In genomic region chr11:3566018-3566417, GRCm38 (mm10) we compare ENCODE assay signal across 13 mouse cellular contexts. TPM values are rescaled to one million over a fixed set of nuclear protein-coding genes. Genes with fewer than 3 reads are reported as not detected.
A peak's percentile ranks its signal among the peaks of the same experiment; 100 is the strongest.
DNase-seq lines count a peak whose midpoint lies in the region; ATAC-seq and TF ChIP-seq lines count a peak whose summit lies in the region.
"Had no signal": no experiment of that assay in that cellular context is flagged by ENCODE, and none has a peak within 500 bp of the region (broad histone marks: within the 10 kb centered on the region; RNA-seq: fewer than 3 reads in every experiment).

No protein-coding gene starts in this region.

- H3K9ac ChIP-seq in lung, embryonic 15.5 days, result no peak overlapping the region

- no peak overlapping the region for H3K27ac ChIP-seq in testis, adult 2 months (ENCODE audit: control insufficient read depth, insufficient read depth, low read depth, low read length)
- peak overlapping the region; percentile 52 for H3K27ac ChIP-seq in lung, embryonic 15.5 days

- peak; percentile 74 for ATAC-seq in lung, embryonic 15.5 days (ENCODE audit: borderline replicate concordance, extremely low read depth, low FRiP score, low TSS enrichment)
- ATAC-seq in activated CD4-positive, CD25-positive, alpha-beta regulatory T cell, adult 4 months, result no peak
- ATAC-seq in monocyte, adult 5-6 weeks (replicated peaks; ENCODE audit: insufficient number of reproducible peaks, low FRiP score, low TSS enrichment, poor library complexity, severe bottlenecking), result no peak
- ATAC-seq: forebrain, embryonic 14.5 days had no signal

- DNase-seq in adrenal gland, postnatal 10 days, result peak; percentile 36
- no peak for DNase-seq in adrenal gland, adult 8-10 months
- no peak for DNase-seq in testis, postnatal 14 days (ENCODE audit: low spot score)
- no peak for DNase-seq in thymus, postnatal 14 days
- DNase-seq: adrenal gland, postnatal 25 days; cerebellum, adult 18-20 months; layer of hippocampus, postnatal 36 days; retina, postnatal 1 day had no signal

- TF ChIP-seq POLR2A in testis, adult 2 months (IDR thresholded peaks at IDR 0.05; ENCODE audit: control insufficient read depth, low read depth, low read length), result no peak

- H3K9me3 ChIP-seq in lung, embryonic 15.5 days, result no peaks in the 10 kb centered on the region

- H3K4me2 ChIP-seq in lung, embryonic 15.5 days, result no peak overlapping the region

- 40% methylated on average over 4 of the region's 4 CpGs for WGBS in lung, embryonic 15.5 days

- no peaks in the 10 kb centered on the region for H3K36me3 ChIP-seq in testis, adult 2 months (ENCODE audit: control insufficient read depth, insufficient read depth, low read length)
- no peaks in the 10 kb centered on the region for H3K36me3 ChIP-seq in lung, embryonic 15.5 days

- H3K4me3 ChIP-seq in testis, adult 2 months (ENCODE audit: control insufficient read depth, low read depth, low read length), result peak overlapping the region; percentile 15; the same call in 1 of the 2 replicates
- no peak overlapping the region for H3K4me3 ChIP-seq in lung, embryonic 15.5 days

- TF ChIP-seq CTCF in testis, adult 2 months (IDR thresholded peaks at IDR 0.05; ENCODE audit: control insufficient read depth, insufficient read depth, insufficient replicate concordance, low read depth, low read length), result no peak

- H3K27me3 ChIP-seq in testis, adult 2 months (ENCODE audit: control insufficient read depth, insufficient read depth, low read length), result no peaks in the 10 kb centered on the region
- no peaks in the 10 kb centered on the region for H3K27me3 ChIP-seq in lung, embryonic 15.5 days

- peaks cover 3% of the 10 kb centered on the region for H3K4me1 ChIP-seq in testis, adult 2 months (ENCODE audit: control insufficient read depth, insufficient read depth, low read length)
- peaks cover 15% of the 10 kb centered on the region for H3K4me1 ChIP-seq in lung, embryonic 15.5 days

RNA-seq across cellular contexts. Expression of gene Smtn, which starts 25.6 kb away (rescaled TPM):
- 10 to 100 TPM; 63.4 to 81.0 TPM for total RNA-seq in adrenal gland, postnatal 10 days (2021)
- total RNA-seq in adrenal gland, adult 8-10 months (2022), result 10 to 100 TPM; 36.6 to 93.0 (median 52.5) TPM
- polyA plus RNA-seq in testis, adult 2 months (2012; rRNA removed), result 4.4 and 6.9 TPM in 2 replicates
- polyA plus RNA-seq in lung, embryonic 15.5 days (2015; fragmentation: Nextera tagmentation; extraction: Ambion mirVana), result 107 and 108 TPM in 2 replicates
- 1 to 10 TPM; 1.7 to 3.4 TPM for polyA plus RNA-seq in activated CD4-positive, CD25-positive, alpha-beta regulatory T cell, adult 4 months (2017; shearing (Covaris generic))
- 1.4 to 6.2 TPM (median 2.6 TPM) in 3 replicates for total RNA-seq in monocyte, adult 5-6 weeks (2017)

RNA-seq across cellular contexts. Expression of gene Selenom, which starts 51.5 kb away (rescaled TPM):
- 10 to 100 TPM; 42.7 to 43.6 TPM for total RNA-seq in adrenal gland, postnatal 10 days (2021)
- total RNA-seq in adrenal gland, adult 8-10 months (2022), result 10 to 100 TPM; 39.2 to 61.9 (median 57.1) TPM
- 13.8 and 19.2 TPM in 2 replicates for polyA plus RNA-seq in testis, adult 2 months (2012; rRNA removed)
- 99.2 and 102 TPM in 2 replicates for polyA plus RNA-seq in lung, embryonic 15.5 days (2015; fragmentation: Nextera tagmentation; extraction: Ambion mirVana)
- 1 to 10 TPM; 5.2 to 8.0 TPM for polyA plus RNA-seq in activated CD4-positive, CD25-positive, alpha-beta regulatory T cell, adult 4 months (2017; shearing (Covaris generic))
- 3.0 to 22.8 TPM (median 7.5 TPM) in 3 replicates for total RNA-seq in monocyte, adult 5-6 weeks (2017)
